Mouse (Mus musculus): Measurements from ENCODE around the gene Crtap. TPM values are rescaled to one million over a fixed set of nuclear protein-coding genes. Genes with fewer than 3 reads are reported as not detected.
"Not testable (repeated sequence)": the region's sequence is repeated elsewhere in the genome, so short reads cannot be mapped to it uniquely, and the experiment has no call there.

Crtap gene
- polyA plus RNA-seq, 1 experiment from 2014 or later, result 35.6 TPM

- not testable (repeated sequence) for H3K4me2 ChIP-seq (ENCODE audit: low read depth, low read length, severe bottlenecking); H3K36me3 ChIP-seq (ENCODE audit: control insufficient read depth, insufficient read depth, low read length); H3K4me1 ChIP-seq (replicated peaks; ENCODE audit: control insufficient read depth, insufficient read depth, low read length); H3K9ac ChIP-seq (ENCODE audit: low read length); H3K4me3 ChIP-seq (ENCODE audit: low read depth, low read length); ATAC-seq (replicated peaks; ENCODE audit: low FRiP score); H3K27ac ChIP-seq (ENCODE audit: low read depth, low read length); H3K9me3 ChIP-seq (ENCODE audit: control insufficient read depth, low read length); DNase-seq (ENCODE audit: low spot score); H3K27me3 ChIP-seq (ENCODE audit: control insufficient read depth, insufficient read depth, low read length)
Measured at GRCm38 (mm10) chr9:114328332-114328731, 62.1 kb downstream of the Crtap start.

- H3K27me3 ChIP-seq (ENCODE audit: control insufficient read depth, insufficient read depth, low read length), result no peaks in the 10 kb centered on the region
- no peaks in the 10 kb centered on the region for H3K4me1 ChIP-seq (replicated peaks; ENCODE audit: control insufficient read depth, insufficient read depth, low read length)
- H3K27ac ChIP-seq (ENCODE audit: low read depth, low read length), result no peak overlapping the region
- no peak for ATAC-seq (replicated peaks; ENCODE audit: low FRiP score)
- no peaks in the 10 kb centered on the region for H3K36me3 ChIP-seq (ENCODE audit: control insufficient read depth, insufficient read depth, low read length)
- H3K4me2 ChIP-seq (ENCODE audit: low read depth, low read length, severe bottlenecking), result no peak overlapping the region
- no peak for DNase-seq (ENCODE audit: low spot score)
- H3K9me3 ChIP-seq (ENCODE audit: control insufficient read depth, low read length), result no peaks in the 10 kb centered on the region
- H3K9ac ChIP-seq (ENCODE audit: low read length), result no peak overlapping the region
- no peak overlapping the region for H3K4me3 ChIP-seq (ENCODE audit: low read depth, low read length)
- WGBS, result 71% methylated on average over 3 of the region's 3 CpGs
Measured at GRCm38 (mm10) chr9:114326011-114326748, 64.3 kb downstream of the Crtap start.

Other genes with a start within 250 kb of the Crtap start
- gene Bcl2a1c, start 60.5 kb downstream of the Crtap start, polyA plus RNA-seq (2014; fragmentation: Nextera tagmentation; extraction: Ambion mirVana), result not detected in 2 replicates
- gene Glb1, start 10.4 kb upstream of the Crtap start, polyA plus RNA-seq (2014; fragmentation: Nextera tagmentation; extraction: Ambion mirVana), result 20.3 and 21.6 TPM in 2 replicates
- 5.3 and 6.4 TPM in 2 replicates for gene Tmppe, start 10.4 kb upstream of the Crtap start, polyA plus RNA-seq (2014; fragmentation: Nextera tagmentation; extraction: Ambion mirVana)
- not detected in 2 replicates for gene Ccr4, start 114.2 kb upstream of the Crtap start, polyA plus RNA-seq (2014; fragmentation: Nextera tagmentation; extraction: Ambion mirVana)
- gene C130032M10Rik, start 125.0 kb upstream of the Crtap start, polyA plus RNA-seq (2014; fragmentation: Nextera tagmentation; extraction: Ambion mirVana), result not detected in 2 replicates
- gene Trim71, start 173.7 kb upstream of the Crtap start, polyA plus RNA-seq (2014; fragmentation: Nextera tagmentation; extraction: Ambion mirVana), result 1.5 and 1.6 TPM in 2 replicates
- 76.0 and 78.8 TPM in 2 replicates for gene Cnot10, start 249.5 kb upstream of the Crtap start, polyA plus RNA-seq (2014; fragmentation: Nextera tagmentation; extraction: Ambion mirVana)

Measured in forebrain, embryonic 11.5 days (tissue).